Mouse (Mus musculus) heart, embryonic 12.5 days (tissue): ENCODE data around the gene Ccdc152. TPM values are rescaled to one million over a fixed set of nuclear protein-coding genes. Genes with fewer than 3 reads are reported as not detected.
"Not testable (repeated sequence)": the region's sequence is repeated elsewhere in the genome, so short reads cannot be mapped to it uniquely, and the experiment has no call there.

Experiments
- ATAC-seq: fragments of 200-750 bp; cut with Nextera tagmentation; 2 replicates; pipeline ENCODE4 v1.8.0; 2017; ENCODE audit warnings: moderate TSS enrichment, moderate library complexity; ENCODE audit not compliant: insufficient number of reproducible peaks, low FRiP score
- H3K27ac ChIP-seq: fragments of 300-500 bp; sonication (generic); 2 replicates; pipeline ENCODE4 v1.5.1; 2016; ENCODE audit warnings: mild to moderate bottlenecking, moderate library complexity; ENCODE audit not compliant: poor library complexity, severe bottlenecking
- H3K27me3 ChIP-seq: fragments of 300-500 bp; sonication (generic); replicated peaks from 2 replicates; pipeline ENCODE4 v1.6.1; 2016; ENCODE audit warnings: mild to moderate bottlenecking, moderate library complexity
- H3K36me3 ChIP-seq: fragments of 300-500 bp; sonication (generic); 2 replicates; pipeline ENCODE4 v1.6.1; 2016; ENCODE audit warnings: mild to moderate bottlenecking, moderate library complexity
- H3K4me1 ChIP-seq: fragments of 300-500 bp; sonication (generic); replicated peaks from 2 replicates; pipeline ENCODE4 v1.6.1; 2016; ENCODE audit warnings: mild to moderate bottlenecking
- H3K4me2 ChIP-seq: fragments of 300-500 bp; sonication (generic); 2 replicates; pipeline ENCODE4 v1.6.1; 2016; ENCODE audit warnings: mild to moderate bottlenecking, moderate library complexity
- H3K4me3 ChIP-seq: fragments of 300-500 bp; sonication (generic); 2 replicates; pipeline ENCODE4 v1.5.1; 2016; ENCODE audit warnings: mild to moderate bottlenecking
- H3K9ac ChIP-seq: fragments of 300-500 bp; sonication (generic); 2 replicates; pipeline ENCODE4 v1.6.1; 2016; ENCODE audit warnings: mild to moderate bottlenecking, moderate library complexity
- H3K9me3 ChIP-seq: fragments of 300-500 bp; sonication (generic); replicated peaks from 2 replicates; pipeline ENCODE4 v1.6.1; 2016; ENCODE audit warnings: mild to moderate bottlenecking, moderate library complexity
- WGBS: fragments of 180-500 bp; shearing (Covaris S2); methylation state at CpG from one replicate; pipeline ENCODE4 v1.1.7; 2016; 5-methylcytosine and 5-hydroxymethylcytosine counted together
- polyA plus RNA-seq: library from polyadenylated mRNA; unstranded; fragments of >200 nt; fragmentation: Nextera tagmentation; extraction: Ambion mirVana; gene quantifications from 2 replicates; pipeline ENCODE4 v1.2.1, GENCODE M21; 2016

Gene Ccdc152
- polyA plus RNA-seq, 1 experiment from 2014 or later, result 0.14 TPM

GRCm38 (mm10) chr15:3259025-3259424 lies 44.3 kb downstream of the Ccdc152 start:
- H3K4me1 ChIP-seq, result no peaks in the 10 kb centered on the region
- no peak overlapping the region for H3K4me3 ChIP-seq
- WGBS, result 84% methylated on average over 1 of the region's 1 CpGs
- H3K27me3 ChIP-seq, result no peaks in the 10 kb centered on the region
- H3K9ac ChIP-seq, result no peak overlapping the region
- no peak overlapping the region for H3K4me2 ChIP-seq
- H3K36me3 ChIP-seq, result no peaks in the 10 kb centered on the region
- H3K9me3 ChIP-seq, result 0 out of 2 replicates have a peak, but pooled peaks cover 3% of the 10 kb centered on the region
- no peak for ATAC-seq
- no peak overlapping the region for H3K27ac ChIP-seq

GRCm38 (mm10) chr15:3251718-3252067 lies 51.6 kb downstream of the Ccdc152 start:
- Histone ChIP-seq H3K27me3 (no peaks in the 10 kb centered on the region), H3K4me1 (peaks cover 16% of the 10 kb centered on the region), H3K36me3 (no peaks in the 10 kb centered on the region), H3K9me3 (0 out of 2 replicates have a peak, but pooled peaks cover 3% of the 10 kb centered on the region), H3K9ac (no peak overlapping the region), H3K4me2 (no peak overlapping the region), H3K27ac (no peak overlapping the region), H3K4me3 (no peak overlapping the region)
- no peak for ATAC-seq

GRCm38 (mm10) chr15:3251031-3251717 lies 52.2 kb downstream of the Ccdc152 start:
- WGBS, result 67% methylated on average over 3 of the region's 3 CpGs
- Histone ChIP-seq H3K9me3 (0 out of 2 replicates have a peak, but pooled peaks cover 3% of the 10 kb centered on the region), H3K4me1 (peaks cover 17% of the 10 kb centered on the region), H3K27me3 (no peaks in the 10 kb centered on the region), H3K36me3 (no peaks in the 10 kb centered on the region), H3K4me3 (no peak overlapping the region), H3K9ac (no peak overlapping the region), H3K4me2 (no peak overlapping the region), H3K27ac (no peak overlapping the region)
- no peak for ATAC-seq

- Histone ChIP-seq H3K4me3 (no peak overlapping the region), H3K27ac (no peak overlapping the region), H3K36me3 (no peaks in the 10 kb centered on the region), H3K4me1 (peaks cover 17% of the 10 kb centered on the region), H3K9me3 (0 out of 2 replicates have a peak, but pooled peaks cover 3% of the 10 kb centered on the region), H3K9ac (no peak overlapping the region), H3K4me2 (no peak overlapping the region), H3K27me3 (no peaks in the 10 kb centered on the region)
- ATAC-seq, result no peak
- 44% methylated on average over 2 of the region's 2 CpGs for whole genome bisulfite sequencing
Measured at GRCm38 (mm10) chr15:3250620-3251019, 52.7 kb downstream of the Ccdc152 start.

GRCm38 (mm10) chr15:3245036-3245435 lies 58.3 kb downstream of the Ccdc152 start:
- not testable (repeated sequence) for H3K27ac ChIP-seq, H3K27me3 ChIP-seq, H3K4me3 ChIP-seq, ATAC-seq, H3K4me2 ChIP-seq, H3K9me3 ChIP-seq, H3K9ac ChIP-seq, H3K36me3 ChIP-seq
- peaks cover 12% of the 10 kb centered on the region for H3K4me1 ChIP-seq
- 82% methylated on average over 10 of the region's 10 CpGs for WGBS

GRCm38 (mm10) chr15:3237963-3238362 lies 65.4 kb downstream of the Ccdc152 start:
- no peak overlapping the region for H3K4me3 ChIP-seq
- no peak overlapping the region for H3K9ac ChIP-seq
- whole genome bisulfite sequencing, result 87% methylated on average over 1 of the region's 1 CpGs
- H3K9me3 ChIP-seq, result no peaks in the 10 kb centered on the region
- no peaks in the 10 kb centered on the region for H3K27me3 ChIP-seq
- no peak overlapping the region for H3K27ac ChIP-seq
- no peak for ATAC-seq
- H3K4me2 ChIP-seq, result no peak overlapping the region
- H3K36me3 ChIP-seq, result no peaks in the 10 kb centered on the region
- no peaks in the 10 kb centered on the region for H3K4me1 ChIP-seq

- ATAC-seq, result no peak
- no peaks in the 10 kb centered on the region for H3K4me1 ChIP-seq
- WGBS, result 72% methylated on average over 2 of the region's 2 CpGs
Measured at GRCm38 (mm10) chr15:3236338-3236737, 67.0 kb downstream of the Ccdc152 start.

GRCm38 (mm10) chr15:3233837-3234551 lies 69.3 kb downstream of the Ccdc152 start:
- Histone ChIP-seq H3K36me3 (no peaks in the 10 kb centered on the region), H3K27ac (no peak overlapping the region), H3K9ac (no peak overlapping the region), H3K27me3 (no peaks in the 10 kb centered on the region), H3K4me3 (no peak overlapping the region), H3K4me2 (no peak overlapping the region), H3K4me1 (no peaks in the 10 kb centered on the region), H3K9me3 (no peaks in the 10 kb centered on the region)
- no peak for ATAC-seq
- WGBS, result 78% methylated on average over 3 of the region's 3 CpGs

More at GRCm38 (mm10) chr15:3236338-3236737, 67.0 kb downstream of the Ccdc152 start:
- no peak overlapping the region for H3K4me3 ChIP-seq
- no peak overlapping the region for H3K27ac ChIP-seq
- no peak overlapping the region for H3K4me2 ChIP-seq
- no peak overlapping the region for H3K9ac ChIP-seq
- H3K27me3 ChIP-seq, result no peaks in the 10 kb centered on the region
- no peaks in the 10 kb centered on the region for H3K36me3 ChIP-seq
- H3K9me3 ChIP-seq, result no peaks in the 10 kb centered on the region

- Histone ChIP-seq H3K36me3 (no peaks in the 10 kb centered on the region), H3K4me2 (no peak overlapping the region), H3K4me1 (peaks cover 9% of the 10 kb centered on the region), H3K4me3 (no peak overlapping the region), H3K9me3 (no peaks in the 10 kb centered on the region), H3K9ac (no peak overlapping the region), H3K27ac (no peak overlapping the region), H3K27me3 (no peaks in the 10 kb centered on the region)
- 51% methylated on average over 9 of the region's 9 CpGs for WGBS
- ATAC-seq, result 0 out of 2 replicates have a peak, but pooled peaks have one; percentile 25
Measured at GRCm38 (mm10) chr15:3232168-3232835, 71.0 kb downstream of the Ccdc152 start.

GRCm38 (mm10) chr15:3231004-3231403 lies 72.3 kb downstream of the Ccdc152 start:
- no peaks in the 10 kb centered on the region for H3K36me3 ChIP-seq
- 80% methylated on average over 4 of the region's 4 CpGs for WGBS
- no peak overlapping the region for H3K27ac ChIP-seq
- H3K4me3 ChIP-seq, result no peak overlapping the region
- no peak for ATAC-seq
- H3K4me2 ChIP-seq, result no peak overlapping the region
- H3K4me1 ChIP-seq, result peaks cover 9% of the 10 kb centered on the region
- H3K27me3 ChIP-seq, result no peaks in the 10 kb centered on the region
- H3K9me3 ChIP-seq, result no peaks in the 10 kb centered on the region
- no peak overlapping the region for H3K9ac ChIP-seq
